Mouse (Mus musculus): Measurements from ENCODE around the gene Sh2b2. TPM values are rescaled to one million over a fixed set of nuclear protein-coding genes. Genes with fewer than 3 reads are reported as not detected.
"Not testable (repeated sequence)": the region's sequence is repeated elsewhere in the genome, so short reads cannot be mapped to it uniquely, and the experiment has no call there.

The Sh2b2 gene
- total RNA-seq, 2 experiments from 2014 or later: 4.6 to 8.0 TPM

DNA sequence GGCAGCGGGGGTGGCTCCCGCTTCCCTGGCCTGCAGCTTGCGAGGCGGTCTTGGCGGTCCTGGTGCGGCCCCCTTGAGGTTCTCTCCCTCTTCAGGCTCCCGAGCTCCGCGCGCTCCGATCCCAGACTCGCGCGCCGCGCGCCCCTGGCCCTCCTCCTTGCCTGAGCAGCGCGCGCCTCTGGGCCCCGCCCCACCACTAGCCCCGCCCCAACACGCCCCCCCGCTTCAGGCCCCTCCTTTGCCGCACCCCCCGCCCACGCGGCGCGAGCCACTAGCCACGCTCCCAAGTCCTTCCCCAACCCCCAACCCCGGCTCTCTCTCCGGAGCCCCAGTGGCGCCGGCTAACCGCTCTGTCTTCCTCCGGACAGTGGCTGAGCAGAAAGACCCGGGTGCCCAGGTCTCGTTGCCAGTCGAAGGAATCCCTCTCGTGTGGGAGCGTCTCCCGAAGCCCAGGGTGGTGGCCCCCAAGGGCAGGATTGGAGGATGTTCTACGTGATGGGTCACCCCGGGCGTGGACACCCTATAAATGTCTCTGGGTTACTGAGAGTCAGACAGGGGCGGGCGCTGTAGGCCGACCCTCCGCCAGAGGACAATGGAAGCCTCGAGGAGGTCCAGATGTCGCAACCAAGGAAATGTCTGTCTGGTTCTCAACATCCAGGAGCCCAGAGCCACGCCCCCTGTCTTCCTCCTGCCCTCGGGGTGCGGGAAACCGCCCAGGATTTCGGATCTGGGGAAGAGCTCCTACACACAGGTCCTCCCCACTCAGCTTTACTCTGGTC, 1.4 kb downstream of the Sh2b2 start:
- peak; percentile 91 for DNase-seq
- intact Hi-C loops (cut with DNase I; ENCODE audit: low total_unique reads): no loop called here

DNA sequence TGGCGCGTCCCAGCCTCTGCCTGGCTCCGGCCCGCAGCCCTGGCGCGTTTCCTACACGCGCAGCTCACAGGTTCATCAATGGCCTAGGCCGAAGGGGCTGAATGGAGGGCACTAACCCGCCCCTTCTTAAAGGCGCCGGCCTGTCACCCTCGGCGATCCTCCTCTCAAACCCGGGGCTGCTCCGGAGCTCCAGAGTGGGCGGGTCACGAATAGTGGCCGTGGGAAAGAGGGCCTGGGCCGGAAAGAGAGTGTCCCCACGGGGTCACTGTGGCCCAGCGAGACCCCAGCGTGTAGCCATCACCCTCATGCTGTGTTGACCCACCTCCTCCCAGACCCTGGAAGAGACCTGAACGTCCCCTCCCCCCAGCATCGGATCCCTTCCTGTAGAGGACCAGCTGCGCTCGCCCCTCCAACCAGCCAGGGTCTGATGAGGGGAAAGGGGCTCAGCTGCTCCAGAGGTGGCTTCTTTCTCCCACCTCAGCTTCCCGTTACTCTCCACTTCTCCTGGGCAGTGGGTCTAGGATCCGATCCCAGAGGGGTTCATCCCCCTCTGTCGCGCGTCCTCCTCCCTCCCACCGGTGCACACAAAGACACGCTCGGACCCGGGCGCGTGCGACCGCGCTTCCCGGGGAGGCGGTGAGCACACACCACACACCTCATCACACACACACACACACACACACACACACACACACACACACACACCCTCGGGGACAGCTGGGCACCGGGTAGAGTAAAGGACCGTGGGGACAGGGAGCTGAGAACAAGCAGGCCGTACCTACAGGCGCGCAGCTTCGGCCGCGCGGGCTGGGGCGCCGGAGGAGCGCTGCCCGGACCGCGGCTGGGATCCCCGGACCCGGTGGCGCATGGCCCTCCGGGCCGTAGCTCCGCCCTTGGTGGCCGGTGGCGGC, 2.2 kb downstream of the Sh2b2 start:
- intact Hi-C loops (cut with DNase I; ENCODE audit: low total_unique reads): no loop called here
- peak; percentile 30 for DNase-seq

DNA sequence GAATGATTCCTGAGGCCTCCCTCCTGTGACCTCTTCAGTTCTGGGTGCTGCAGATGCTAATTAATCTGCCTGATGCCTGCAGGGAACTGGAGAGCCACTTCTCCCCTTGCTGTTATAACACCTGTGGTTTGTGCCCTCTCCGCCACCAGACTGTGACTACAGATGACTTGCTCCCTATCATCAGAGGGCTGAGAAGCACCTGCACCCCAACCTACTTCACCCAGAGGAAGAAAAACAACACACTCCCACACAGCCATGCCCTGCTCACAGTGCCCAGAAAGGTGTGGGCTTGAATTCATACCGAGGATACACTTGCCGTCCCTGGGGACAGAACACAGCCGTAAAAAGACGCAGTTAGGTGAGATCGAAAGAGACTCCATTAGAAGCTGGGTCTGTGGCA, 5.2 kb downstream of the Sh2b2 start:
- no peak for DNase-seq
- intact Hi-C loops (cut with DNase I; ENCODE audit: low total_unique reads): no loop called here

DNA sequence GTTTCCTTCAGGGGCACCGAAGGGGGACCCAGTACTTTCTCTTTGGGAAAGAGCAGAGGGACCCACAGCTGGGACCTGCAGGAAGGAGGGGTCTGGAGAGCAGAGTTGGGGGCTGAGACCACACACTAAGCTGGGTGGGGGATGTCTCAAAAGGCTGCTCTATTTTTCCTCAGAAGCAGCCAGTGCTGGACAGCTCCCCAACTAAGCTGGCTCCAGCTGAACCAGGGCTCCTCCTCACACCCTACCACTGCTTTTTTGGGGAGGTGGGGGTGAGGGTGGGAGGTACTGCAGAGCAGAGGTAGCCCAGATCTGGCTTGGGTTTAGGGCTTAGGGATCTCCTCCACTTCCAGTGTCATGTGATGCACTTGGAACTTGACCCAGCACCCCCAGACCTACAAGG, 6.0 kb downstream of the Sh2b2 start:
- intact Hi-C loops (cut with DNase I; ENCODE audit: low total_unique reads): no loop called here
- no peak for DNase-seq

DNA sequence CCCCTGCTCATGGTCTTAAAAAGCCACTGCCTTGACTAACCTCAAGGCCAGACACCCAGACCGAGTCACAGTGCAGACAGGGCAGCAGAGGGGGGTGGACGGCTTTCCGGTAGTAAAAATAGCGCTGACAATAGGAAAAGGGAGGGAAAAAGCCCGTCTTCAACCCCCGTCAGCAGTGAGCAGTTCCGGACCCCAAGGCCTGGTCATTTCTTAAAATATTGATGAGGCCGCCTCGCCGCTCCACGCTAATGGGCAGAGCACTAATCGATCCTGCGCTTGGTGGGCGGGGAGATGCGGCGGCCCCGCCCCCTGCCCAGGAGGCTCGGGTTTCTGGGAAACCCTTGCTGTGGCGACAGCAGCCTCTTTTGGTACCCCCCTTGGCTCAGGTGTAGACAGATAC, 8.7 kb downstream of the Sh2b2 start:
- no peak for DNase-seq
- intact Hi-C loops (cut with DNase I; ENCODE audit: low total_unique reads): no loop called here

DNA sequence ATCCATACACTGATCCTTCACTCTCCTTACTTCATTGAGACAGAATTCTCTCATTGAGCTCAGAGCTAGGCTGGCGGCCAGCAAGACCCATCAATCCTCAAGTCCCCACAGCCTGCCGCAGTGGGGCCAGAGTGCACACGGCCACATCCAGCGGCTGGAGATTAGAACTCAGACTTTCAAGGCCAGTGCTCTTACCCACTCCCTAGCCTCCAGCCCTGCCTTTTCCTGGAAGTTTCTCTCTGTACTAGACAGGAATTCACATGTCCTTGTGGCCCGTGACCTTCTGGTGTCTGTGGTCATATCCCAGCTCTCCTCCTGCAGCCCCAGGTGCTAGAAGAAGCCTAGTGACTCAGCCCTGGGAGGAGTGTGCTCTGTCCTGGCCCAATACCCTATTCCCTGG, 9.7 kb downstream of the Sh2b2 start:
- intact Hi-C loops (cut with DNase I; ENCODE audit: low total_unique reads): no loop called here

DNA sequence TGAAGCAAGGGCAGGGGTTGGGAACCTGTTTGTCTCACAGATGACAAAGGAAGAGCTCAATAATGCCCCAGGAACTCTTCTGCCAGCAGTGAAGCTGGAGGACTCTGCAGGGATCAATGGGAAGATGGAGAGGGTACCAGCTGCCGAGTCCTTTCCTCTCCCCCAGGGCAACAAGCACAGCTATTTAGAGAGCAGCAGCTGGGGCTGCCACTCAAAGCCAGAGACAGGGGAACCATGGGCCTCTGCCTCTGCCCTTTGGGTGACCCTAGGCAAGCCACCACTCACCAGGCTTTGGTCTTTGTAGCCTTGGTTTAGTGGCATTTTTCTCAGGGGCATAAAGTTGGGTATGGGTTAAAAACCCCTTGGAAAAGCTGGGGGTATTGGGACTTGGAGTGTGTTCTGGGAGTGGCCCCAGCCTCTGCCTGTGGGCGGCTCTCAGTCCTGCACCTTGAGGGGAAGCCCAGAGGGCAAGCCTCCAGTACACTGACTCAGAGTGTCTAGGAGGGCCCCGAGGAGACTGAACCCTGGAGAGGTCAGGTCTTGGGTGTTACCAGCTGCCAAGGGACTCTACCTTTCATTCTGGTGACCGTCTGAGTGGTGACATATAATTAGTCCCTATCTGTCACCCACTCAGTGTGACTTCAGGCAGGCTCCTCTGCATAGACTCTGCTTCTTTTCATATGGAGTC, 15.9 kb downstream of the Sh2b2 start:
- intact Hi-C loops (cut with DNase I; ENCODE audit: low total_unique reads): no loop called here
- peak; percentile 74 for DNase-seq

More for the DNA sequence above, 9.7 kb downstream of the Sh2b2 start:
- DNase-seq: no peak

DNA sequence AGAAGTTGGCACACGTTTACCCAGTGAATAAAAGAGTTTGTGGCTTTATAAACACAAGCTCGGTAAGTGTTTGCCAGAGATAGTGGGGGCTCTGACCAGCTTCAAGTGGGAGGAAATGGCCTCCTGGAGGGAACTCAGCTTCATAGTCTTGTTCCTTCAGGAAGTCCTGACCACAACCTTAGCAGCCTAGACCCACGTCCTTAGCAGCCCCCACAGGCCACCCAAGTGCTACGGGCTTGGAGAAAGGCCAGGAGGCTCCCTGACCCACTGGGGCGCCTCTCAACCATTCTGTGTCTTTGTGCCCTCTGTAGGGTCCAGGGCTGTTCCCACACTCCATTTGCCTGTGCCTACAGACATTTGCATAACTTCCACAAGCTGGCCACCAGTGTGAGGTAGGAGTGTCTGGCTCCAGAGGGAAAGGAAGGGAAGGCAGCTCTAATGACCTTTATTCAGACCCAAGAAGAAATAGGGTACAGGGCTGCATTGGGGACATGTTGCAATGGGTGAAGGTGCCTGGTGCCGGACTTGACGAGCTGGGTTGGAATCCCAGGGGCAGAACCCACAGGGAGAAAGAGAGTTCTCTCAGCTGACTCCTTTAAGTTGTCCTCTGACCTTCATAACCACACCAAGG, 20.0 kb downstream of the Sh2b2 start:
- DNase-seq: no peak
- intact Hi-C loops (cut with DNase I; ENCODE audit: low total_unique reads): no loop called here

DNA sequence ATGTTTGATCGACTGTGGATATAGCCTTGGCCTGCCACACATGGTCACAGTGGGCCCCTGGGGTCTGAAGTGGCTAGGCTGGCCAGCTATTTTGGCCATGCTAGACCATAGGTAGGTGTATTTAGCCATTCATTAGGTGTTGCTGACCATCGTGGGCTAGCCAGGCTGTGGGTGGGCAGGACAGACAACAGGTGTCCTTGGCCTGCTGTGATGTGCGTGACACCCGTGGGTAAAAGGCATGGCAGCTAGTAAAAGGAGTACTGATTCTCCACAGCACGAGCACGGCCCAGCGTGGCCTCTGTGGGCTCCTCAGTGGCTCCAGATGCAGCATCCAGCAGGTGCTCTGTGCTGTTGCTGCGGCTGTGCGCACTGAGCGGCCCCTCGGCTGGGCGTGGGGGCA, 27.8 kb downstream of the Sh2b2 start:
- no peak for DNase-seq
- intact Hi-C loops (cut with DNase I; ENCODE audit: low total_unique reads): no loop called here

DNA sequence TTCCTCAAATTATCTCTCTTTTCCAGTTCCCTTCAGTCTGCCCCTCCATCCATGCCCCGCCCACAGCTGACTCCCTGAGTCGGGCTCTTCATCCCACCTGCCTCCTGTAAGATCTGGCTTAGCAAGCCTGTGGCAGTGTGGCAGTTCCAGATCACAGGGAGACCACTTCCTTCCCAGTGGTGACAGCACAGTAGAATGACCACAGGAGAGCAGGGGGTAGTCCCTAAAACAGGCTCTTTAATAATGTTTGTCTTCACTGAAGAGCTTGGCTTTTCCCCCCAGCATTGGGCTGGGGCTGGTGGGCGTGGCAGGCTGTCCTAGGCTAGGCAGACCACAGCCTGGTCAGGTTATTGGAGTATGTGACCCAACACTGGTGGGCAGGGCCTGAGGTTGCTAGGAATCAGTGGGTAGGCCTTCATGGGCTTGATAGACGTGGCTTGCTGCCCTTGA, 28.4 kb downstream of the Sh2b2 start:
- intact Hi-C loops (cut with DNase I; ENCODE audit: low total_unique reads): no loop called here

DNA sequence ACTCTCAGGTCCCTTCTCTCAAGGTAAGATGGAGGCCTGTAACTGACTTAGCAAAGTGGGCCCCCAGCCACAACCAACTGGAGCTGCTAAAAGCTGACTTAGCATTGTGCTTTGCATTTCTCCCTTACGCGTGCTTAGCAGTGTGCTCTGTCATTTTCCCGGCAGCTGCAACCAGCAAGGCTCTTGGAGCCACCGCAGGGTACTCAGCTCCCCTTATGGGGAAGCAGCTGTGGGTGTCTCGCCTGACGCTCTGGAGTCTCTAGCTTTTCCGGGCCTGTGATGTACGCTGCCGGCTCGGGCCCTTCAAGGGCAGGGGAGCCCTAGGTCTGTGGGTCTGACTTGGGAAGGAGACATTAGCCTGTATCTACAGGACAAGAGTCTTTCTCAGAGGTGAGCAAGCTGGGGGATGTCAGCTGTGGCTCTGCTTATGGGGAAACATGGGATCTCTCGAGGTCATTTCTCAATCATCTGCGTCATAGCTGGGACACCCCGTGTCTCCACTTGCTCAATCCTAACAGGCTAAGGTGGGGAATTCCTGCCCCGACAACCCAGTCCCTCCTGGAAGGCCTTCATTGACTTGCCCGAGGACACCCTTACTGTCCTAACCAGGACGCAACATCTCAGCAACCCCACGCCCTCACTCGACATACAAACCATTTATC, 29.2 kb downstream of the Sh2b2 start:
- DNase-seq: no peak
- intact Hi-C loops (cut with DNase I; ENCODE audit: low total_unique reads): no loop called here

More for the DNA sequence above, 28.4 kb downstream of the Sh2b2 start:
- DNase-seq: no peak

DNA sequence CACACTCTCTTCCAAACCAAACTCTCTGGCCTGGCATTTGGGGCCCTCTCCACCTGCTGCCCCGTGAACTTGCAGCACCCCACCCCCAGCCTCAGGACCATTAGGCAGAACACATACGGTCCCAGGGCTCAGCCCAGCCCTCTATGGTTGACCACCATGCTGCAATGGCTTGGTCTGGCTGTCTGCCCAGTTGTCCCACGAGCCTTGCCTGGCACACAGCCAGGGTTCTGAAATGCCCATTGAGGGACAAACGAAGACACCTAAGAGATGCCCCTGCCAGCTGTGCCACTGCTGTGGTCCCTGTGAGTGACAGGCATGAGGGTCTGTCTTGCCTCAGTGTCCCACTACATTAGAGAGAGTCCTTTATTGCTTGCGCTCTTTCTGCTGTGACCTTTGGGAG, 30.4 kb downstream of the Sh2b2 start:
- intact Hi-C loops (cut with DNase I; ENCODE audit: low total_unique reads): no loop called here
- DNase-seq: no peak

DNA sequence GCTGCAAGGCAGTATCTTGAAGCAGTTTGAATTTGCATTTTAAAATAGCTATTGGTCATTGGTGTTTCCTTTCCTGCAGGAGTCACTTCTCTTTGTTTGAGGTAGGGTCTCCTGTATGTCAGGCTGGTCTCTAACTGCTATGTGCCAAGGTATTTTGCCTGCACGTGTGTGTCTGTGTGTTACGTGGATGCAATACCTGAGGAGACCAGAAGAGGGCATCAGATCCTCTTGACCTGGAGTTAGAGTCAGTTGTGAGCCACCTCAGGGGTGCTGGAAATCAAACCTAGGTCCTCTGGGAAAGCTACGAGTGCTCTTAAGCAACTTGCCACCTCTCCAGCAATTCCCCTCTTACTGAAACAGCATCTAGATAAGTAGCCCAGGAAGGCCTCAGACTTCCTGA, 31.1 kb downstream of the Sh2b2 start:
- intact Hi-C loops (cut with DNase I; ENCODE audit: low total_unique reads): no loop called here
- no peak for DNase-seq

DNA sequence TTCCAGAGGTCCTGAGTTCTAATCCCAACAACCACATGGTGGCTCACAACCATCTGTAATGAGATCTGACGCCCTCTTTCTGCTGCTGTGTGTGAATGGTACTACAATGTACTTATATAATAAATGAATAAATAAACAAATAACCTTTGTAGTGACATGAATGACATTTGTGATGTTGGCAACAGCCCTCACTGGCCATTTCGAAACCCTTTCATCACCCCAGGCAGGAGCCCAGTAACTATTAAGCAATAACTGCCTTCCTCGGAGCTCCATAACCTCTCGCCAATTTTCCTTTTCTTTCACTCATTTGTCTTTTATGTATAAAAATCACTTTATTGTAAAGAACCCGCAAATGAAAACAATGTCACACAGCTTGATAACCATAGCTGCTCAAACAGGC, 32.6 kb downstream of the Sh2b2 start:
- intact Hi-C loops (cut with DNase I; ENCODE audit: low total_unique reads): no loop called here
- no peak for DNase-seq

DNA sequence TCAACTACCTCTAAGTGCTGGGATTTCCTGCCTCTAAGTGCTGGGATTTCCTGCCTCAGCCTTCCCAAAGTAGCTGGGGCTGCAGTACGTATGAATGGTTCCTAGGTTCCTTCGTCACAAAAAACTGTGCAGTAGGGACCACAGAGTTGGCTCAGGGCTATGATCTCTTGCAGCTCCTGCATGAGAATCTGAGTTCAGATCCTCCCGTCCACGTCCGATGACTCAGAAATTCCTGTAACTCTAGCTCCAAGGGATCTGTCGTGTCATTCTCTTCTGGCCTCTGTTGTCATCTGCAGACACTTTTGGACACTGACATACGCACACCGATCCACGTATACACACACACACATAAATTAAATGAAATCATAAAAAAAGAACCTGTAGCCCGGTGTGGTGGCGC, 33.6 kb downstream of the Sh2b2 start:
- DNase-seq: no peak
- intact Hi-C loops (cut with DNase I; ENCODE audit: low total_unique reads): no loop called here

DNA sequence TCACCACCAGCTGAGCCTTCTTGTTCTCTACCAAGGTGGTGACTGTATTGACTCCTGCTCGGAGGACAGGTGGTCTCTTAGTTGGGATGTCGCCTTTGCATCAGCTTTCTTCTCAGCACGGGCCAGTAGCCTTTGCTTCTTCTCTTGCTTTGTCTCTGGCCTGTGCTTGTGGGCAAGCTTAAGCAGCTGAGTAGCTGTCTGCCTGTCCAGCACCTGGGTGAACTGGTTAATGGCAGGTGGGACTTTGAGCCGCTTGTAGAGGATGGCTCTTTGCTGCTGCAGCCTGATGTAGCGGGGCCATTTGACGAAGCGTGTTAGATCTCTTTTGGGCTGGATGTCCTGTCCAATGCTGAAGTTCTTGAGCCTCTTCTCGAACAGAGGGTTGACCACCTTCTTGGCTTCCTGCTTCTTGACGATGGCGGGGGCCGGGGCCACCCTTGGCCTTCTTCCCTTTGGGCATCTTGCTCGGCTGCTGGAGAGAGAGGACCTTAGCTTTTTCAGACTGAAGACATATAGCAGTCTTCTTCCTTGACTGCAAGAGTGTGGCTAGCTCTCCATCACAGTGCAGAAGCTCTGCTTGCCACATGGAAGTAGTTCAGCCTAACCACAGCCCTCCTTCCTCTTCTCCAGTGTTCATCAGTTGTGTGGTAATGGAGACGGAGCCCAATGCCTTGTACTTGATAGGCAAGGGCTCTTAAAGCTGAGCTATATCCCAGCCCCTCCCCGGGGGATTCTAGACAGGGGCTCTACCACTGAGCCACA, 34.8 kb downstream of the Sh2b2 start:
- intact Hi-C loops (cut with DNase I; ENCODE audit: low total_unique reads); DNase-seq: not testable (repeated sequence)

DNA sequence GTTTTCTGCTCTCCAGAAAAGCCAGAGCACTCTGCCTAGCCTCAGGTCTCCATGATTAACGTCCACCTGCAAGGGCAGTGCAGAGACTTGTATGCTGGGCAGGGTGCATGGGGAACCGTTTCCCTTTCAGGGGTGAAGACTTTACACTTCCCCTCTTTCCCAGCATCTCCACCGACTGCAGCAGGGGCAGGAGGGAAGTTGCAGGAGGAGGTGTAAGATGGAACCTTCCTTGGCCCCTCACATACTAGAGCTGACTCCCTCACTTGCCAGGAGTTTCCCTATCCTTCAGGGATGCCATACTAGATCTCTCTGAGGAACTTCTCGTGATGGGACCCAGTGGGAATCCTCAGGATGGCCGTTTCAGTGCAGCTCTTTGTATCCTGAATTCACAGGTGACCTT, 35.8 kb downstream of the Sh2b2 start:
- intact Hi-C loops (cut with DNase I; ENCODE audit: low total_unique reads): no loop called here
- no peak for DNase-seq

DNA sequence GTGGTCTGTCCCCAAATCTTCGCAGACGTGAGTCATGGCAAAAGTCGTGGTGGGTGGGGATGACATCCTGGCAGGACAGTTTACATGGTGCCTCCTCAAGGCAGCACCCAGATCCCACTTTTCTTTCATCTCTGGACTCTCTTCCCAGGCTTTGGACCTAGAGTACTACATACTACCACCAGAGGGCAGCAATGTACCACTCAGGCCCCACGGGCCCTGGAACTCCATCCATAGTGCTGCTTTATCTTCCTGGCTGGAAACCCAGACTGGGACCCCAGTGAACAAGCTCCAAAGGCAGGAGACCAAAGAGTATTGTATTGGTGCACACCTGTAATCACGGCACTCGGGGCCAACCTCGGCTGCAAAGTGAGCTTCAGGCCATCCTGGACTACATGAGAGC, 44.5 kb downstream of the Sh2b2 start:
- intact Hi-C loops (cut with DNase I; ENCODE audit: low total_unique reads): loop anchor here (2.0 kb wide), 1 partner anchor 51 kb away; no protein-coding TSS in a partner anchor
- peak; percentile 52 for DNase-seq
